Mouse (Mus musculus): ENCODE results near the gene Il18r1.

Il18r1 gene

DNA sequence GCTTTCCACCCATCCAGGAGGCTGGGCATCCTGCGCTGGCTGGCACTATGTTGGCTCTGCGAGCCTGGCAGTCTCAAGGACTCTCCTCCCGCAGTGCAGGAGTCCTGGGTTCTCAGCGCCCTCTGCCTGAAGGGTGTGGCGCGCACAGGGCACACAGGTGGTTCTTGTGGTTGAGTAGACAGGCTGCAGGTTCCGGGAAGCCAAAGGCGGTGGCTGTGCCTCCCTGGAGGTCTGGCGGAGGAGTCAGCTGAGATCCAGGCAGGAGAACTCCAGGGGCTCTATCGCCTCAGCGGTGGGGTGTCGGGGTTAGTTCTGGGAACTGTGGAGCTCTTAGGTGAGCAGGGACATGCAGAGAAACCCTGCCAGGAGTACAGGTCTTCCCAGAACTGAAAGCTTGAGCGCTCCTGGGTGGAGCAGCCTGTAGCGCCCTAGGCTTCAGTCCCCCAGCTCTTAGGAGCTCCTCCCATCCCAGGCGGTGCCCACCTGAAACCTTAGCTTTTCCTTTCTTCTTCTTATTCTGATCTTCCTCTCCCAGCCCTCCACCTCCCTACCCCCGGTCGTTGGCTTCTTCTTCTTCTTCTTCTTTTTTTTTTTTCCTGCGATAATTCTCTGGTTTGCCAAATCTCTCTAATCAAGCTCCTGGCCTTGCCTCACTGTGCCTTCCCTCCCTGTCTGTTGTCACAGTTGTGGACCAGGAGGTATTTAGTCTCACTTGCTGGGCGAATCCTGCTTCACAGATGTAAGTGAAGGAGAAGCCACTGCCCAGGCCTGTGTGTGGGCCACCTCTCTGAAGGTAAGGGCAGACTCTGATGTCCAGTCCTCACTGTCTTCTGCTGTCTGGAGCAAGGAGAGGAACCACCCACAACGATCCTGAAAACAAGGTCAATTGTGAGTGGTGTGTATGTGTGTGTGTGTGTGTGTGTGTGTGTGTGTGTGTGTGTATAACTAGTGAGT is at the start of gene Il18r1:
Gene Il18r1 (plus strand): TSS at position 76 of the 954 bp plus-strand sequence.
- DNase-seq: no peak

DNA sequence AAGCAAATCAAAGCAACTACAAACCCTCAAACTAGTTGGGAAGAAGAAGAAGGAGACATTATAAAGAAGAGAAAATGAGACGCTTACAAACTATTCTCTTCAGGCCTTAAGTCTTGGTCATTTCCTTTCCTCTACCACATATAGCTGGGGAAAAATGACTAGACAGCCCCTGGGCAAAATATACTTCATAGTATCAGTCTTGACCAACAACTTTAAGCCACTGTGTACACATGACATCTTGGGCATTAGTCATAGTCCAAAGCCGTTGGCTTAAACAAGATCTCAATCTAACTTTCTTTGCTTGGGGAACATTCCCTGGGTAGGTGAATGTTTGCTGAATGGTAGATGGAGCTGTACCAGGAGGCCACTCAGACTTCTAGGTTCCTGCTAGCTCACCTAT is 48.3 kb upstream of the Il18r1 start:
- DNase-seq: no peak

DNA sequence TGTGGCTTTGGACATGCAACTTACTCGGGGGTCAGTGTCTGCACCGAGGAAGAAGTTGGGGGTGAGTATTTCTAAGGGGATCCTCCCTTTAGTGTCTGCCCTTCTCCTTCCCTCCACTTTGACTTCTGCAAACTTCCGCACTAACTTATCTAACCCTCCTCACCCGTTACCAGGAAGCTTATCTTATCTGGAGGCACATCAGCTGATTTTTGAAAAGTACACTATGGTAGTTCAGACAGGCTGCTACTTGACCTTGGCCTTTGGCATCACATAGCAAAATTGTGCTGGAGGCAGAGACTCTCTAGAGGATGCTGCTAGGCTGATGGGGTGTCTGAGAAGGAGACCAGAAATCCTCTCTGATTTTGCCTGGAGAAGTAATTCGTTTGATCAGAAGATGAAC is 46.8 kb upstream of the Il18r1 start:
- no peak for DNase-seq

DNA sequence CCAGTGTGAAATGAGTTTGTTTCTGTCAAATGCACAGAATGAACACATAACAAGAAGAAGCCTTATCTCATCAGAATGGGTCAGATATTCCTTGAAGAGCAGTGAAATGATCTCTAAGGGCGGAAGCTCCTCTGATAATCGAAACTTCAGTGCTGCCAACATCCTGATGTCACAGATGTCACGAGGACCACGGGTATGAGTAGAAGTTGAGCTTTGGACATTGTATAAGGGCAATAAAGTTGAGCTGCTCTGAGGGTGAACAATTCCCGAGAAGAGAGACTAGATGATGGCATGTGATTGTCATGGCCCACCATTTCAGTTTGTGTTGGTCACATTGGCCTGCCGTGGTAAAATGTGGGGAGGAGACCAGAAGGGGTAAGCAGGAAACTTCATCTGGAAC is 41.5 kb upstream of the Il18r1 start:
- DNase-seq: no peak

DNA sequence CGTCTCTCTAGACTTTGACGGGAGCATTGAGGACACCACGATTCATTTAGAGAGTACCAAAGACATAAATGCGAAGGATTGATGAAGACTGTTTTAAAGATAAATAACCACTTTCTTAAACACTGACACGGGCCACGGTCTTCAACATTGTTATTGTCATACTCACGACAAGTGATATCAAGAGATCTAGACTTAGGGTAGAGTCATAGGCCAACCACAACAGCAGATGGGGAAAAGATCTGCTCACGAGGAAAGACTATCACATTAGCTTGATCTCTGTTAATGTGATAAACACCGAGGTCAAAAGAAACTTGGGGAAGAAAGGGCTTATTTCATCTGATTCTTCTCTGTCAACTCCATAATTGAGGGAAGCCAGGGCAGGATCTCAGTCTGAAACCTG is 38.1 kb upstream of the Il18r1 start:
- no peak for DNase-seq

DNA sequence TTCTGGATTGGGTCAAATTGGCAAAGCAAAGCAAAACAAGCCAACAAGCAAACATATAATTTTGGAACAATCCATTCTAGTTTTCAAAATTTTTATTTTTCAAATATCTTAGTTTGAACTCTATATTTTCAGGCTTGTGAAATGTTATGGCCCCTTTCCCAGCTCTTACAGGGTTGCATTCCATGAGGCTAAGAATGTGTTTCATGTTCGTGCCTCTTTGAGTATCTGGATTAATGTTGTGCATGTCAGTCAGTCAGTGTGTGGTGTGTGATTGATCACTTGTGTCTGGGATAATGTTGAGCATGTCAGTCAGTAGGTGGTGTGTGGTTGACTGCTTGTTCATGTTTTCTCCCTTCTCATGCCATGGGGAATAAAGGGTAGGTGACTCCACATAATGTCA is 37.5 kb upstream of the Il18r1 start:
- no peak for DNase-seq

DNA sequence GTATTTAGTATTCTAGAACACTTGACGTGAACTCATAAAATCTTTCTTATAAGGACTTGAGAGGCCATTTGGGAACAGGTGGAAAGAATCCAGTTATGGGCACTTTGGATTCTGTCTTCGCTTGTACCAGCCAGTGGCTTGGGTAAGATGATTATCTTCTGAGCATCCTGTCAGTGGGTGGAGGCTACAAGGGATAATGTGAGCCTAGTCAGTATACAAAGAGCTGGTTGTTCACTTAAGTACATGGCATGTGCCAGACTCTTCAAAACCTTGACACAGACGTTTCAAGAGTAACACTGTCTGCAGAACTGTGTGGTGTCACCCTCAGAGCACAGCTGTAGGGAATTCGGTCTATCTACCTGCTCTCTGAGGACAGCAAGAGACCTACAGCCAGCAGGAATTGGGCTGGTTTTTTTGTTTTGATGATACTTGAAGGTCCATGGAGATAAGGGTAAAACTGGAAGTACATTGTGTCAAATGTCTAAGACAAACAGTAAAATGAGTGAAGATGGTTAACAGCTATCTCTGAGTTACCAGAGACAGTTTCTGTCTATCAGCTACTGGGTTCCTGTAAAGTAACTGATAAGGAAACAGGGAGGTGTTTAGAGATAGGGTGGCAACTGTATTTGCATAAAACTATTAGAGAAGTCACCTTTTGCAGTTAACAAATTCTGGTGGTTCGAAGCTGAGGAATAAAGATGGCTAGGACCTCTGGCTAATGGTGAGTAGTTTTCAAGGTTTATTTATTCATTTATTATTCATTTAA is 36.3 kb upstream of the Il18r1 start, which contains the start of gene Il1rl1:
Gene Il1rl1 (plus strand): TSS at position 661 of the 766 bp plus-strand sequence.
- no peak for DNase-seq

DNA sequence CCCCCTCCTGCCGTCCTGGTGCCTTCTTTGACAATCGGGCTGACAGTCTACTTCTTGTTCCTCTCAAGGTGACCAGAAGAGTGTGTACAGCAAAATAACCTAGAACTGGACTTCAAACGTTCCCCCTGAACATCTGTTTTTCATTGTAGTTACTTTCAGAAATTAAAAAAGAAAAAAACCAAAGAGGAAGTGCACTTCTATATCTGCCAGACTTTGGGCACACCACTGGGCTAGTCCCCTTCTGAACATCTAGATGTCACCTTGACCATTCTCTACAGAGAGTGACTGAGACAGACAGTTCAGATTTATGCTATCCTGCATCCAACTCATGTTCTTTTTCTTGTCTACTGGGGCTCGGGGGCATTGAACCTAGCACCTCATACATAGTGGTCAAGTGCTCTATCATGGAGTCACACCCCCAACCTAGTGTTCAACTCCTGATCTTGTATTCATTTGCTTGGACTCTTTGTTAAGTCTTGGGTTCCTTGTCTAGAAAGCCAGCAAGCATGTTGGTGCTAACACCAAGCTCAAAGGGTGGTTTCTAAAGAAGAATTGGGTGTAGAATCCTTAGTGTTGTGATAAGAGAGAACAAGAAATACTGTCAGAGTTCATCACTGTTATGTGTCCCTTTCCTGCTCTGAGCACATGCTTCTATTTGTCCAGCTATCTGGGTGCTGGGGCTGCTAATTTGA is 35.1 kb upstream of the Il18r1 start:
- DNase-seq: no peak

DNA sequence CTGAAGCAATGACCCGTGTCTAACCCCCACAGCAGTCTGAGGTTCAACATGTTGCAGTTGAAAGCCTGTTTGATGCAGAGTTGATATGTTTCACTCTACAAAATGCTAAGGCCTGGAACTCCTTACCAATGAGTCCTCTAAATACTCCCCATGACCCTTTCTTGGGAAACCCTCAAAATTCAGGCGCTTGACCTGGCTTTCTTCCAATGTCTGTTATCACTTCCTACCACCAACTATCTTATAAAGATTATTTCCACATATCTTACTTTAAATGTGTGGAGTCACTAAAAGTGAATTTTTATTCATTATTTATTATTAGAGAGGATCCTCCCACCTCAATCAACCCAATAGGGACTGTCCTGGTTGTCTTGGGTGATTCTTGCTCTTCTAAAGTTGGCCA is 33.2 kb upstream of the Il18r1 start:
- no peak for DNase-seq

DNA sequence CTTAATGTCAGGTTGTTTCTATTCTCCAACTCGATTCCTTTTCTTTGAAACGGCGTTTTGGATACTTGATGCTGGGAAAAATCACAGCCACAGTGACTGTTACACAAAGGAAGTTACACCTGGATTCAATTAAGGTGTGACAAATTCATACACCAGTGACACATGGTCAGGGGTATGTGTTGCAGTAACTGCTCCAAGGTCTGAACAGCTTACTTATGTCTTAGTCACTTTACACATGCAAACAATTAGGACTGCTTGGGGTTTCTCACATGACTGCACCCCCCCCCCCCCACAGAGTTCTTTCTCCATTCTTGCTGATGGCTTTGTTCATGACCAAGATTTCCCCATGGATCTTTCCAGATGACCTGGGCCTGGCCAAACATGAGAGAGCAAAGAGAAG is 29.4 kb upstream of the Il18r1 start:
- DNase-seq: no peak

DNA sequence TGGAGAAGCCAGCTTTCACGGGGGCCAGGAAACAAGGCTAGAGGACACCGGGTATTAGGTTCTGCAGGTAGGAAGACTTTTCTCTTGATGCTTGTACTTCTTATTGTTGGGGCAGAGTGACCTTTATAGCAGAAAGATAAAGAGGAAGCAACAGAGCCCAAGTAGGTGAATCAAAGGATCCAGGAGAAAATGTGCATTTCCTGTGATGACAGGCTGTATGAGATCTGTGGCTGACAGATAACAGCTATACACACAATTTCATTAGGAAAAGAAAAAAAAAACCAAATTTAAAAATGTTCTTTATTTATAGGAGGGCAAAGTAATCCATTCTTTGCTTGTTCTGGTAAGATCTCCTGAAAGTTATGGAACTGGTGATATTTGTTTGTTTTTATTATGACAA is 28.0 kb upstream of the Il18r1 start:
- DNase-seq: no peak

DNA sequence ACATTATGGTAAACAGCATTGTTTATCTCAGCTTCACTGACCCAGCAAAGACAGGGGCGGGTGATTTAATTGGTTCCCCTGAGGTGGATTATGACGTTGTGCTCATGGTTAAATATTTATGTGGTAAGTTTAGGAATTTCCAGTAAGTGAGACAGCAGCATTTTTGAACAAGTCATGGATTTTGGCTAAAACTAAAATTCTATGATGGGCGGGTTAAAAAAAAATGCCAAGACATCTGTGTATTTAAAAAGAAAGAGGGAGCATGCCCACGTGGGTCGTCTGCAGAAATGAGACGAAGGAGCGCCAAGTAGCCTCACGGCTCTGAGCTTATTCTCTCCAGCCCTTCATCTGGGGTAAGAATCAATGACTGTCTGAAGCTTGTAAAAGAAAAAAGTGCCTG is 25.8 kb upstream of the Il18r1 start:
- DNase-seq: no peak

DNA sequence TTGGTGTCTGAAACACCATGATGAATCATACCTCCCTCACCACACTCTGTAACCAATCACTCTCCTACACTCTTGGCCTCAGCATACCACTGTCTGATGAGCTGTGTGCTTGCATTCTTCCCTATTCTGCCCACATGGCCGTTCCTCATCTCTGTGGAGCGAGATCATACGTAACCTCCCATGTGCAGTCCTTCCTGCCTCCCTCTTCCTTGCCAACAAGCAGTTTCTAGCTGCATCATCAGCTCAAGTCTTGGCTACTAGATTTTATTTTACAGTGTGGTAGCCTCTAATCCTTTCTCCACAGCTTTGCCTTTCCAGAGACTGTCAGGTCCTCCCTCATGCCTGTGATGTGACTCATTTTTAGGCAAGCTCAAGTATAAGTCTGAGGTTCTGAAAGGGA is 20.6 kb upstream of the Il18r1 start:
- DNase-seq: no peak

DNA sequence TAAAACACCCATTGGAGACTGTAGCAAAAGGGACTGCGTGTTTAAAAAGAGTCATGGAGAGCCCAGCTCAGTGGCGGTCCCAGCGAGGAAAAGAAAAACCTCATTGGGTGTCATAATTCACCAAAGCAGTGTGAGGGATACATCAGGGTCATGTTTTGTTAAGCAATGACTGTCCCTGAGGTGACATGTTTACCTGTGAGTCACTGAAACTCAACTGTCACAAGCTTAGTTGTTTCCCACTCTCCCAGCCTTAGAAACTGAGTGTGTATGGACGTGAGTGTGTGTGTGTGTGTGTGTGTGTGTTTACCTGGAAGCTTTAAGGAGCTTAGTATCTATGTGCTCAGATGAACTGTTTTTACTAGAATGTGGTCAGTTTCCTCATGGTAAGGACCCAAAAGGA is 2.0 kb downstream of the Il18r1 start:
- DNase-seq: no peak

DNA sequence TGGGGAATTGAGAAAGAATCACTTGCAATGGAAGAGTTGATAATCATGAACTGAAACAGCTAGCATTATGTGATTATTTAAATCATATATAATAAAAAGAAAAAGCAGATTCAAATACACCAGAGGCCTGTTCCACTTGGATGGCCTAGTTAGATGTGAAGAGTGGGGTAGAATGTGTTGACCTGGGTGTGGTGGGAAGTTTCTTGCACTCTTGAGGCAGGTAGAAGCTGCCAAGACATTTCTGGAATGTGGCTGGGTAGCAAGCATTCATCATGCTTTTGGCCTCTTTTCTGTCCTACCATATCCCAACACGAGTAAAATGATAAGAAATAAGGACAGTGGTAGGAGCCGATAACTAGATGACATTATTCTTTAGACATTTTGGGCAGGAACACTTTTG is 3.5 kb downstream of the Il18r1 start:
- DNase-seq: no peak

DNA sequence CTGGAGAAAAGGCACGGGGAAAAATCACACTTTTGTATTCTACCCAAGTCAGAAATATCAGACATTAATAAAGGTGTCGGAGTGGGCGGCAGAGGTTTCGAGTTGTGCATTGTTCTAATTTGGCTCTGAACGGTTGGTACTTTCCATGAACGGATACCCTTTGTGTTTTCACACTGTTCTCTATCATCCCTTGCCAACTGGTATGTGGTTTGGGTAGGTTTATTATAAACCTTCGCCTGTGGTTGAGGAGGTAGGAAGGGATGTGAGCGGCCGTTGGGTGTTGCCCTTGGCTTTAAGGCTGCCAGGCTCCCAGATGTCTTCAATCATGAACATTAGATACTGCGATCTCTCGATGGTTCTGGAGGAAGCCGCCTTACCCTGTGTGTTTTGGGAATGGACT is 4.5 kb downstream of the Il18r1 start:
- DNase-seq: no peak

DNA sequence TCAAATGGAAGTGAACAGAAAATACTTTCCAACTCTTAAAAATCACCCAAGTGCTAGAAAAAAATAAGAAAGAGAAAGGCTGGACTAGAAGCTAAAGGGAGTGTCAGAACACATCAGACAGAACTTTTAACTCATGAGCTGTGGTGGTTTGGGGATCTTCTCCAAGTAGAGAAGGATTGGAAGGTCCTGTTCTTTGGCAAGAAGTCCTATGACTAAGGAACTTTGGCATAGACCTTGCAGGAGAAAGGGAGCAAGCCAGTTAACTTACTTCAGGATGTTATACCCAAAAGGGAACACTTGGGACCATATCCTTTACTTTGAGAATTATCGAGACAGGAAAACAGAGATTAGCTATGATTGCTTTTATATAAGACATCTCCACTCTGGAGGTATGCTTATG is 7.0 kb downstream of the Il18r1 start:
- DNase-seq: no peak

DNA sequence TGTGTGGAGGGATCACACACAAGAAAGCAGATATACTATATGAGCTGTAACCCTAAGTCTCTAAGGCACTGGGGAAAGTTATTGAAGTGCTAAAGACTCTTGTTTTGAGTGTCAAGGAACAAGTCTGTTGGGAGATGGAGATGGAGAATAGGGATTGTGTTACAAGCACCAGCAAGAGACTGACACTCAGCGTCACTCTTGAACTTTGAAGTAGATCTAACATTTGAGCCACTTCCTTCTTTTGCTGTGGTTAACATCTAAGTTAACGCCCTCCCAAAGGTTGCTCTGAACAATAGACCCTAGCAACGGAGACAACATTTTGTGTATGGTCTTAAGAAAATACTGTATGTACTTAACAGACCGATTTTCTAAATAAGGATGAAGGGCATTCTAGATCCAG is 8.3 kb downstream of the Il18r1 start:
- DNase-seq: no peak

DNA sequence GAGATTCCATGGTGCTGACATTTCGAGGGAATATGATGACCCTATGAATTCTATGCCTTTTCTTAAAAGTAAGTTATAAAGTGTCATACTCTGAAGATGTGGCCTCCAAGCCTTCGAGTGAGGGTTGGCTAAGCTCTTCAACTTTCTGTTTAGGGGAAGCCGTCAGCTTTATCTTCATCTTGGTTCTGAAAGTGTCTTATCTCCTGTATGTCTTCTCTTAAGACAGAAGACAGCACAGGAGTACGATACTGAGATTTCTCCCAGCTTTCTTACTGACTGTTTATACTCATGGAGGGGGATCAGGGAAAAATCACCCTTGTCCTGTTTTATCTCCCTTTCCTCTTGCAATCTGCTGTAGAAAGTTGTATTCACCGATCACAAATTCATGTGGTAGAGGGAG is 9.0 kb downstream of the Il18r1 start:
- no peak for DNase-seq

DNA sequence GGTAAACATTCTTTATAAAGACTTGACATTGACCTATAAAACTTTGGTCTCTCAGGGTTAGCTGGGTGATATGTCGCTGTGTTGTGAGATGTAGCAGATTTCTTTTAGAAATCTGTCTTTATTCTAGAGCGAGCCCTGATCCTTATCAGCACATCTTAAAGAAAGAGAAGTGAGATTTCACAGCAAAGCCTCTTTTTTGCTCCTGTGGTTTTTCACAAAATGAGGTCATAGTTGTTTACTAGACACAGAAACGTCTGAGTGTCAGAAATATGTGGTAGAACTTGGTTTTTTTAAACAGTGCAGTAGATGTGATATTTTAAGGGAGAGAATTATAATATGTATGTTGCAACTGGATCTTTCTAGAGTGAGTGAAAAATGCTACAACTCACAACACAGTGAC is 10.3 kb downstream of the Il18r1 start:
- no peak for DNase-seq

DNA sequence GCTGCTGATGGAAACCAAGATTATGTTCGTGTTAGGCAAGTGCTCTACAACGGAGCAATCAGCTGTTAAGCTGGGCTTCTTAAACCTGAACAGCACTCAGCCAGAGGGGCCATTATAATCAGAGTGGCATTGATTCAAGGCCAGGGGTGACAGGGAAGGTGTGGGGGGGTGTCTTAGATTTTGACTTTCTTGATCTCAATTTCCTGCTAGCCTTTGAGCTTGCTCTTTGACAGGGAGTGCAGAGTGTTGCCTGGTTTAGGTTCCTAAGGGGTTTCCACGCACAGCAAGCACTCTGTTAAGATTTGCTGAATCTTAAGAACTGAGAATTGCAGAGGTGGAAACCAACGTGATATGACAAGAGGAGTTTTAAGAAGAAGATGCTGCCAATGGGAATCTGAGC is 11.4 kb downstream of the Il18r1 start:
- no peak for DNase-seq

DNA sequence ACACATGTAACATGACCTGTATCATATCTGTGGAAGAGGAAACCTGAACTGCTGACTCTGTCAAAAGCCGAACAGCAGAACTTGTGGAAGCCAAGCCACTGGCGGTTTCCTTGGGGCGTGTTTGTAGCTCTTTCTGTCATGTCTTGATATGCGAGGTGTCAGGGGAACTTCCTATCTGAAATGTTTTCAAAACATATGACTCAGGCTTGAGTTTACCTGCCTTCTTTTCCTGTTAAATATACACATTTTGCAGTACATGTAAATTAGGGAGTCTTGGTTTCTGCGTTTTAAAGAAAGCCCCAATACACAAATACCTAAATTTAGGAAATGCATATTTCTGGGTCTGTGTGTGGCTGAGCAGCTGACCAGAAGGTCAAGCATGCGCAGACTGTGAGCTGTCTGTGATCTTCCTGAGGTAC is 14.2 kb downstream of the Il18r1 start:
- no peak for DNase-seq

DNA sequence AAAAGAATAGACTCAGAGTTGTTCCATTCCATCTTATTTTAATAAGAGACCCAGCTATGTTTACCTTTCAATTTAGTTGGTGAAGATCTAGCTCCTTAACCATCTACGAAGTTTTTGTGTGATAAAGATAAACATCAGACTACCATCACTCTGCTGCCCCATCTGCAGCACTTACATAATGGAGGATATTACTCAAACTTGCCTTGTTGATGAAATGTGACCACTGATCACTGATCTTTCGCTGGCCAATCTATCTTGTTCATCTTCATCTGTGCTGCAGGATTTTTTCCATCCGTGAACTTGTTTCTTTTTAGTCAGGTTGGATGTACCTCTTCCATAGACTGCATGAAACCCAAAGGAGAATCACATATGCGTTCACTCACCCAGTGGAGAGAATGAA is 29.2 kb downstream of the Il18r1 start:
- no peak for DNase-seq

DNA sequence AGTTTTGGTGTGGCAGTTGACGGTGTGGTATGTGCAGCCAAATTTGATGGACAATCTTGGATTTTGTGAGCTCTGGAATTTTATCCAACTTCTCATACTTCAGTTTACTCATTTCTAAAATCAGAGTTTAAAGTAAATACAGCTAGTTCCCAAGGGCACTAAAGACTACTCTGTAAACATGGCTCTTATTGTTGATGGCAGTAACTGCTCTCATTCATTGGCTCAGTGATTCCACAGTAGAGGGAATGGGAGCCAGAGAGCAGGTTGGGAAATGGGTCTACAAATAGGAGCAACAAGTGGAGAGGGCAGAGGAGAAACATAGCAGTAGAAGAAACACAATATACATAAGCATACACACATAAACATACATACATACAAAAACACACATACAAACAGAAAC is 34.4 kb downstream of the Il18r1 start:
- no peak for DNase-seq

Measured in cerebellum, adult 9-11 months (tissue).